7 mouse cellular contexts compared by ENCODE assay signal in genomic region chr15:102202971-102203834, GRCm38 (mm10). TPM values are rescaled to one million over a fixed set of nuclear protein-coding genes. Genes with fewer than 3 reads are reported as not detected.
DNase-seq lines count a peak whose midpoint lies in the region; ATAC-seq lines count a peak whose summit lies in the region.

TSS of gene Zfp740 (plus strand) at chr15:102203249.

- peak within 1 kb of the TSS; percentile 84 for H3K4me2 ChIP-seq in intestine, embryonic 15.5 days (replicated peaks)

- intact Hi-C loops in gastrocnemius, postnatal 36 days (cut with DNase I): no loop called here
- intact Hi-C loops in left cerebral cortex, postnatal 25 days (cut with DNase I): loop anchor here (1.0 to 5.0 kb wide), 2 partner anchors 43 to 56 kb away; no protein-coding TSS in a partner anchor

- WGBS in intestine, embryonic 15.5 days: under 1% methylated on average over 55 of the region's 68 CpGs
- WGBS in midbrain, embryonic 10.5 days: under 1% methylated on average over 54 of the region's 68 CpGs

- peak; percentile 88 for DNase-seq in adrenal gland, adult 18-20 months (ENCODE audit: low spot score in 2 of 2)
- DNase-seq in embryo, embryonic 11 days: peak; percentile 98
- DNase-seq in gastrocnemius, postnatal 36 days: peak; percentile 84 to 97
- DNase-seq in left cerebral cortex, postnatal 25 days (ENCODE audit: low spot score in 2 of 2): peak; percentile 93 to 97
- peak; percentile 98 for DNase-seq in midbrain, embryonic 10.5 days (ENCODE audit: low spot score)
- peak; percentile 94 for DNase-seq in right cerebral cortex, postnatal 4 days

- peak within 1 kb of the TSS; percentile 100 for H3K27ac ChIP-seq in intestine, embryonic 15.5 days
- H3K27ac ChIP-seq in midbrain, embryonic 10.5 days (replicated peaks): peak within 1 kb of the TSS; percentile 98

- peaks cover 36% of the 10 kb centered on the region for H3K4me1 ChIP-seq in intestine, embryonic 15.5 days (replicated peaks)
- H3K4me1 ChIP-seq in midbrain, embryonic 10.5 days: peaks cover 33% of the 10 kb centered on the region

- ATAC-seq in intestine, embryonic 15.5 days: peak; percentile 97

- H3K27me3 ChIP-seq in intestine, embryonic 15.5 days (replicated peaks): no peaks in the 10 kb centered on the region
- no peaks in the 10 kb centered on the region for H3K27me3 ChIP-seq in midbrain, embryonic 10.5 days (ENCODE audit: low read depth, poor library complexity, severe bottlenecking)

- H3K4me3 ChIP-seq in intestine, embryonic 15.5 days (replicated peaks): peak within 1 kb of the TSS; percentile 92
- H3K4me3 ChIP-seq in midbrain, embryonic 10.5 days: peak within 1 kb of the TSS; percentile 84

- peaks cover 14% of the 10 kb centered on the region for H3K36me3 ChIP-seq in intestine, embryonic 15.5 days
- peaks cover 36% of the 10 kb centered on the region for H3K36me3 ChIP-seq in midbrain, embryonic 10.5 days

- H3K9ac ChIP-seq in intestine, embryonic 15.5 days: peak within 1 kb of the TSS; percentile 98

- H3K9me3 ChIP-seq in intestine, embryonic 15.5 days: no peaks in the 10 kb centered on the region
- no peaks in the 10 kb centered on the region for H3K9me3 ChIP-seq in midbrain, embryonic 10.5 days (replicated peaks)

RNA-seq across cellular contexts. Expression of gene Zfp740, which starts in this region (rescaled TPM):
- total RNA-seq in adrenal gland, adult 18-20 months (2021): 10 to 100 TPM; 49.8 to 65.0 TPM
- 10 to 100 TPM; 24.3 to 26.6 TPM for total RNA-seq in gastrocnemius, postnatal 36 days (2021)
- 41.3 and 44.1 TPM in 2 replicates for polyA plus RNA-seq in intestine, embryonic 15.5 days (2015; fragmentation: Nextera tagmentation; extraction: Ambion mirVana)
- total RNA-seq in left cerebral cortex, postnatal 25 days (2021): 10 to 100 TPM; 58.5 to 64.9 TPM
- polyA plus RNA-seq in midbrain, embryonic 10.5 days (2016; fragmentation: Nextera tagmentation; extraction: Ambion mirVana): 63.0 and 72.4 TPM in 2 replicates

Comparison
In these comparisons a context has a peak if more than half of its experiments do, and no peak if none do; other contexts are left out.
1. Peak in every context shown above with its lines: DNase-seq, ATAC-seq, H3K4me3 ChIP-seq and H3K27ac ChIP-seq.